Mouse (Mus musculus) MEL (cell line): ENCODE results near the gene Hmg20b. TPM values are rescaled to one million over a fixed set of nuclear protein-coding genes. Genes with fewer than 3 reads are reported as not detected.

ENCODE experiments used
- DNase-seq: peaks from one replicate; pipeline ENCODE4 v3.0.0; 2011; ENCODE audit warnings: low read depth, low spot score
- H3K27ac ChIP-seq: 2 replicates; pipeline ENCODE4 v1.5.1; 2012; ENCODE audit warnings: low read depth, mild to moderate bottlenecking, control low read depth, low read length, moderate library complexity; ENCODE audit not compliant: control insufficient read depth
- H3K27me3 ChIP-seq, 2 experiments: fragments of 150-350 bp in 1 of 2; sonication (generic) in 1 of 2; 2 replicates each; pipeline ENCODE4 v1.6.1; 2012; ENCODE audit warnings: low read length in 2 of 2, mild to moderate bottlenecking in 2 of 2, improper control_type of control experiment in 1 of 2, moderate library complexity in 1 of 2; ENCODE audit not compliant: insufficient read depth in 2 of 2, control insufficient read depth in 1 of 2
- H3K36me3 ChIP-seq, 2 experiments: 2 replicates each; pipeline ENCODE4 v1.6.1; 2012 to 2014; ENCODE audit warnings: low read length in 2 of 2, improper control_type of control experiment in 1 of 2, inconsistent platforms in 1 of 2, mild to moderate bottlenecking in 1 of 2; ENCODE audit not compliant: insufficient read depth in 2 of 2, control insufficient read depth in 1 of 2
- H3K4me1 ChIP-seq, 2 experiments: fragments of 150-350 bp in 1 of 2; sonication (generic) in 1 of 2; 2 replicates each; pipeline ENCODE4 v1.6.1; 2012; ENCODE audit warnings: low read length in 2 of 2, improper control_type of control experiment in 1 of 2, mild to moderate bottlenecking in 1 of 2; ENCODE audit not compliant: insufficient read depth in 2 of 2, control insufficient read depth in 1 of 2
- H3K4me3 ChIP-seq, 2 experiments: fragments of 150-350 bp in 1 of 2; sonication (generic) in 1 of 2; 2 replicates each; pipeline ENCODE4 v1.5.1; 2012; ENCODE audit warnings: low read depth in 2 of 2, low read length in 2 of 2, mild to moderate bottlenecking in 2 of 2, moderate library complexity in 2 of 2, control low read depth in 1 of 2, improper control_type of control experiment in 1 of 2; ENCODE audit not compliant: control insufficient read depth in 1 of 2, insufficient read depth in 1 of 2
- H3K79me2 ChIP-seq: 2 replicates; pipeline ENCODE4 v1.6.1; 2012; ENCODE audit warnings: mild to moderate bottlenecking, low read length, moderate library complexity; ENCODE audit not compliant: control insufficient read depth, poor library complexity, insufficient read depth
- H3K9ac ChIP-seq: 2 replicates; pipeline ENCODE4 v1.6.1; 2012; ENCODE audit warnings: low read depth, mild to moderate bottlenecking, control low read depth, low read length, moderate library complexity; ENCODE audit not compliant: control insufficient read depth, poor library complexity, severe bottlenecking
- H3K9me3 ChIP-seq: fragments of 150-350 bp; sonication (generic); replicated peaks from 2 replicates; pipeline ENCODE4 v1.6.1; 2012; ENCODE audit warnings: mild to moderate bottlenecking, low read length, improper control_type of control experiment, moderate library complexity; ENCODE audit not compliant: insufficient read depth
- CHD2 ChIP-seq: IDR thresholded peaks from 2 replicates; pipeline ENCODE4 v1.6.1; 2011; ENCODE audit warnings: low read length, improper control_type of control experiment
- ETS1 ChIP-seq: IDR thresholded peaks from 2 replicates; pipeline ENCODE4 v1.6.1; 2012; ENCODE audit warnings: low read depth, mild to moderate bottlenecking, inconsistent platforms, low read length, improper control_type of control experiment, moderate library complexity
- GATA1 ChIP-seq: IDR thresholded peaks from 2 replicates; pipeline ENCODE4 v1.6.1; 2011; ENCODE audit warnings: low read depth, low read length, improper control_type of control experiment
- HCFC1 ChIP-seq: IDR thresholded peaks from 2 replicates; pipeline ENCODE4 v1.6.1; 2012; ENCODE audit warnings: low read depth, mild to moderate bottlenecking, inconsistent platforms, low read length, improper control_type of control experiment, moderate library complexity
- MAX ChIP-seq: IDR thresholded peaks from 2 replicates; pipeline ENCODE4 v1.6.1; 2011; ENCODE audit warnings: low read length, improper control_type of control experiment
- MXI1 ChIP-seq: IDR thresholded peaks from 2 replicates; pipeline ENCODE4 v1.6.1; 2011; ENCODE audit warnings: mild to moderate bottlenecking, low read depth, low read length, improper control_type of control experiment
- NELFE ChIP-seq: IDR thresholded peaks from 2 replicates; pipeline ENCODE4 v1.6.1; 2011; ENCODE audit warnings: low read depth, low read length, improper control_type of control experiment
- NRF1 ChIP-seq: IDR thresholded peaks from 2 replicates; pipeline ENCODE4 v1.6.1; 2014; ENCODE audit warnings: low read depth, mild to moderate bottlenecking, inconsistent platforms, low read length, improper control_type of control experiment, moderate library complexity; ENCODE audit not compliant: poor library complexity, insufficient read depth, severe bottlenecking
- POLR2AphosphoS2 ChIP-seq: IDR thresholded peaks from 2 replicates; pipeline ENCODE4 v1.6.1; 2011; ENCODE audit warnings: low read length, improper control_type of control experiment
- SIN3A ChIP-seq: IDR thresholded peaks from 2 replicates; pipeline ENCODE4 v1.6.1; 2012; ENCODE audit warnings: low read length, improper control_type of control experiment, inconsistent platforms
- SMC3 ChIP-seq: IDR thresholded peaks from 2 replicates; pipeline ENCODE4 v1.6.1; 2011; ENCODE audit warnings: low read depth, low read length, improper control_type of control experiment
- TAL1 ChIP-seq: IDR thresholded peaks from 2 replicates; pipeline ENCODE4 v1.6.1; 2012; ENCODE audit warnings: mild to moderate bottlenecking, inconsistent platforms, low read length, moderate library complexity, mixed read lengths
- TCF12 ChIP-seq: IDR thresholded peaks from 2 replicates; pipeline ENCODE4 v1.6.1; 2014; ENCODE audit warnings: low read depth, mild to moderate bottlenecking, inconsistent platforms, low read length, improper control_type of control experiment, moderate library complexity
- USF2 ChIP-seq, 2 experiments: IDR thresholded peaks; 2 replicates each; pipeline ENCODE4 v1.6.1; 2011 to 2012; ENCODE audit warnings: improper control_type of control experiment in 2 of 2, low read length in 2 of 2, borderline replicate concordance in 1 of 2, inconsistent platforms in 1 of 2, low read depth in 1 of 2, mild to moderate bottlenecking in 1 of 2; ENCODE audit not compliant: insufficient read depth in 1 of 2
- ZKSCAN1 ChIP-seq: IDR thresholded peaks from 2 replicates; pipeline ENCODE4 v1.6.1; 2012; ENCODE audit warnings: low read depth, mild to moderate bottlenecking, inconsistent platforms, low read length, improper control_type of control experiment, moderate library complexity
- ZMIZ1 ChIP-seq: IDR thresholded peaks from 2 replicates; pipeline ENCODE4 v1.6.1; 2012; ENCODE audit warnings: low read depth, mild to moderate bottlenecking, inconsistent platforms, low read length, improper control_type of control experiment, moderate library complexity
- polyA plus RNA-seq, 2 experiments: library from polyadenylated mRNA; stranded (reverse) in 1 of 2; unstranded in 1 of 2; fragments of >175 nt in 1 of 2; fragments of >200 nt in 1 of 2; gene quantifications; 2 replicates each; pipeline versions ENCODE4 v1.2.1 to v1.2.4; 2012; ENCODE audit warnings: low replicate concordance in 2 of 2, low read depth in 1 of 2; ENCODE audit not compliant: insufficient read length in 2 of 2, insufficient read depth in 1 of 2, missing spikeins in 1 of 2
- total RNA-seq: library from RNA; depleted of rRNA; stranded (reverse); fragments of 300-350 nt; gene quantifications from 2 replicates; pipeline ENCODE4 v1.2.3, GENCODE M21; 2012

Hmg20b gene
- total and polyA plus RNA-seq, 3 experiments, result 27.0 to 92.7 TPM; not detected in 1

DNA sequence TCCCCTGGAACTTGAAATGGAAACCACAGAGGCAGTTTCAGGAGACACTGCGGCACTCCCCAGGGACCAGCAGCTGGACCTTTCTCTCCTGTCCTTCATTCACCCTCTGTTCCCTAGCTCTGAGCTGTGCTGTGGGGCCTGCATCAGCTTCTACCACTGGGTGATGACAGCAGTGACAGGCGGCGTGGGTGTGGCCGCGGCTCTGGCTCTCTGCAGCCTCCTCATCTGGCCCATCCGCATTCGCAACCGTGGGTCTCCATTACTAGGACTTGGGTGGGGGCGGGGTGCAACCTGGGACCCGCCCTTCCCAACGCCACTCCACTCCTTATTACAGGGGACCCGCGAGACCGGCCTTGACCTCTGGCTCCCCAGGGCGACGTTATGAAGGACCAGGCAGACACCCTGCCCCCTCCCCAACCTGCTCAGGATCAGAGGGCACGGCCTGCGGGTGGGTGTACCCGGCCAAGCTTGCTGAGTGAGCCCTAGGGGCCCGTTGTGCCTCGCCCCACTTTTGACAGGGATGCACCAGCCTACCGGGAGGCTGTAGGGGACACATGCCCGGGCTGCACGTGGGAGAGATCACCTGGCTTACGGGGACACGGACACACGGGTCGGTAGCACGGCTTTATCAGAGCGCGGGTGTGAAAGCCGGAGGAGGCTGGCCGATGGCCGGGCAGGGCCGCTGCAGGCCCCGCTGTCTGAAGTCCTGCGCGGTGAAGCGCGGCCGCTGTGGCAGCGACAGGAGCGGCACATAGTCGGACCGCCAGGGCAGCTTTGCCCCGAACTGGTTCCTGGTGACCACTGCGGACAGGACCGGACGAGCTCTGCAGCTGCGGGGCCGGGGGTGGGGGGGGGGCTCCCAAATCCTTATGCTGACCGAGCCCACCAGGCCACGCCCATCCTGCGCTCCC, 13.4 kb upstream of the Hmg20b start:
- no peak overlapping the region for H3K4me3 ChIP-seq
- no peak overlapping the region for H3K27ac ChIP-seq
- DNase-seq, result no peak
- peaks cover 0 to 11% of the 10 kb centered on the region in 2 experiments; a peak in 2 of 4 replicates for H3K4me1 ChIP-seq
- H3K9ac ChIP-seq, result no peak overlapping the region
- peaks cover 12% of the 10 kb centered on the region for H3K79me2 ChIP-seq
- no peaks in the 10 kb centered on the region for H3K9me3 ChIP-seq
- H3K36me3 ChIP-seq, result peaks cover 0 to 4% of the 10 kb centered on the region in 2 experiments; a peak in 2 of 4 replicates
- no peaks in the 10 kb centered on the region for H3K27me3 ChIP-seq
- TF ChIP-seq SMC3 (no peak), MXI1 (no peak), POLR2AphosphoS2 (no peak), GATA1 (no peak), TCF12 (no peak), ZKSCAN1 (no peak), SIN3A (no peak), ETS1 (no peak), NRF1 (no peak), TAL1 (no peak), USF2 (IDR thresholded peaks at IDR 0.05; ENCODE audit: borderline replicate concordance in 1 of 2, insufficient read depth in 1 of 2, low read depth in 1 of 2, low read length in 2 of 2) (no peak), ZMIZ1 (no peak), CHD2 (no peak)

GRCm38 (mm10) chr10:81362336-81362949, 12.2 kb upstream of the Hmg20b start:
- no peak overlapping the region for H3K9ac ChIP-seq
- H3K27ac ChIP-seq, result no peak overlapping the region
- TF ChIP-seq ZMIZ1, result no peak
- TF ChIP-seq MAX, result no peak
- 0 out of 2 replicates have a peak, but pooled peaks have one; percentile 38 for TF ChIP-seq HCFC1
- 0 out of 2 replicates have a peak, but pooled peaks have one; percentile 22 for TF ChIP-seq SIN3A
- TF ChIP-seq NELFE, result no peak
- TF ChIP-seq, all 39 proteins: peak for 2
- peak; percentile 52 for DNase-seq
- Histone ChIP-seq H3K4me3 (no peak overlapping the region), H3K36me3 (peaks cover 0 to 6% of the 10 kb centered on the region in 2 experiments; a peak in 2 of 4 replicates), H3K9me3 (no peaks in the 10 kb centered on the region), H3K79me2 (peaks cover 24% of the 10 kb centered on the region), H3K27me3 (no peaks in the 10 kb centered on the region), H3K4me1 (peaks cover 0 to 15% of the 10 kb centered on the region in 2 experiments; a peak in 2 of 4 replicates)
